Mouse (Mus musculus) kidney, postnatal 10 days (tissue): ENCODE results near the gene Prkrip1.

Experiments used
- DNase-seq: peaks from one replicate; pipeline ENCODE4 v3.0.0; 2021; ENCODE audit warnings: mixed read lengths

The Prkrip1 gene

GRCm38 (mm10) chr5:136198474-136199391 is at the start of gene Prkrip1:
Prkrip1 (minus strand) TSS chr5:136198963.
- peak; percentile 95 for DNase-seq

- no peak for DNase-seq
These were observed 49.7 kb upstream of the Prkrip1 start for GRCm38 (mm10) chr5:136248441-136248840.

GRCm38 (mm10) chr5:136246452-136246838 is 47.7 kb upstream of the Prkrip1 start, which contains the start of gene Sh2b2:
Sh2b2 (minus strand) TSS chr5:136246556.
- DNase-seq: no peak

- peak; percentile 39 for DNase-seq
These were observed 47.0 kb upstream of the Prkrip1 start for GRCm38 (mm10) chr5:136245541-136246451.

GRCm38 (mm10) chr5:136244762-136245540 is 46.2 kb upstream of the Prkrip1 start:
- DNase-seq: peak; percentile 93

GRCm38 (mm10) chr5:136243851-136244761 is 45.3 kb upstream of the Prkrip1 start:
- peak; percentile 48 for DNase-seq

- no peak for DNase-seq
These were observed 42.4 kb upstream of the Prkrip1 start for GRCm38 (mm10) chr5:136241161-136241560.

- DNase-seq: no peak
These were observed 41.6 kb upstream of the Prkrip1 start for GRCm38 (mm10) chr5:136240381-136240780.

GRCm38 (mm10) chr5:136237607-136238006 is 38.8 kb upstream of the Prkrip1 start:
- peak; percentile 51 for DNase-seq

GRCm38 (mm10) chr5:136236611-136237010 is 37.8 kb upstream of the Prkrip1 start:
- DNase-seq: peak; percentile 47

- no peak for DNase-seq
These were observed 31.7 kb upstream of the Prkrip1 start for GRCm38 (mm10) chr5:136230348-136231035.

- no peak for DNase-seq
These were observed 27.6 kb upstream of the Prkrip1 start for GRCm38 (mm10) chr5:136226246-136226876.

- DNase-seq: peak; percentile 4
These were observed 19.8 kb upstream of the Prkrip1 start for GRCm38 (mm10) chr5:136218585-136218984.

GRCm38 (mm10) chr5:136217932-136218381 is 19.2 kb upstream of the Prkrip1 start:
- DNase-seq: peak; percentile 4

GRCm38 (mm10) chr5:136217004-136217665 is 18.4 kb upstream of the Prkrip1 start:
- DNase-seq: peak; percentile 3

- peak; percentile 58 for DNase-seq
These were observed 17.2 kb upstream of the Prkrip1 start for GRCm38 (mm10) chr5:136215958-136216357.

- peak; percentile 5 for DNase-seq
These were observed 16.4 kb upstream of the Prkrip1 start for GRCm38 (mm10) chr5:136215211-136215610.

- DNase-seq: no peak
These were observed 15.0 kb upstream of the Prkrip1 start for GRCm38 (mm10) chr5:136213716-136214115.

- no peak for DNase-seq
These were observed 14.0 kb upstream of the Prkrip1 start for GRCm38 (mm10) chr5:136212716-136213115.
